Mouse (Mus musculus): ENCODE measurements at regions not wholly inside any gene's neighbourhood (a gene's known extent, or its start where the extent isn't known, plus 50 kb on each side); places are given as distances from the start of the nearest gene placed in this dataset.

GRCm38 (mm10) chr13:51957101-51957500, 110.6 kb downstream of the Gadd45g start:
- no peak for TF ChIP-seq GABPA (IDR thresholded peaks at IDR 0.05; ENCODE audit: low read depth, low read length)
- no peaks in the 10 kb centered on the region for H3K4me1 ChIP-seq (ENCODE audit: control insufficient read depth in 1 of 2, insufficient read depth in 2 of 2, low read length in 2 of 2)
- no peaks in the 10 kb centered on the region for H3K9me3 ChIP-seq (replicated peaks; ENCODE audit: insufficient read depth, low read length)
- no peaks in the 10 kb centered on the region for H3K79me2 ChIP-seq (ENCODE audit: control insufficient read depth, insufficient read depth, low read length, poor library complexity)
- no peaks in the 10 kb centered on the region for H3K27me3 ChIP-seq (ENCODE audit: control insufficient read depth in 1 of 2, insufficient read depth in 2 of 2, low read length in 2 of 2)
- H3K9ac ChIP-seq (ENCODE audit: control insufficient read depth, low read depth, low read length, poor library complexity, severe bottlenecking) = no peak overlapping the region
- no peaks in the 10 kb centered on the region for H3K36me3 ChIP-seq (ENCODE audit: control insufficient read depth in 1 of 2, insufficient read depth in 2 of 2, low read length in 2 of 2)
- no peak overlapping the region for H3K27ac ChIP-seq (ENCODE audit: control insufficient read depth, low read depth, low read length)
- H3K4me3 ChIP-seq (ENCODE audit: control insufficient read depth in 1 of 2, insufficient read depth in 1 of 2, low read depth in 2 of 2, low read length in 2 of 2) = no peak overlapping the region
- no peak for DNase-seq (ENCODE audit: low read depth, low spot score)

- H3K4me1 ChIP-seq (ENCODE audit: control insufficient read depth in 1 of 2, insufficient read depth in 2 of 2, low read length in 2 of 2) = no peaks in the 10 kb centered on the region
- TF ChIP-seq RCOR1 (IDR thresholded peaks at IDR 0.05; ENCODE audit: low read depth, low read length) = no peak
- TF ChIP-seq E2F4 (IDR thresholded peaks at IDR 0.05; ENCODE audit: borderline replicate concordance, low read depth, low read length) = no peak
- TF ChIP-seq ELF1 (IDR thresholded peaks at IDR 0.05; ENCODE audit: low read depth, low read length) = no peak
- H3K27ac ChIP-seq (ENCODE audit: control insufficient read depth, low read depth, low read length) = no peak overlapping the region
- H3K4me3 ChIP-seq (ENCODE audit: control insufficient read depth in 1 of 2, insufficient read depth in 1 of 2, low read depth in 2 of 2, low read length in 2 of 2) = no peak overlapping the region
- H3K9ac ChIP-seq (ENCODE audit: control insufficient read depth, low read depth, low read length, poor library complexity, severe bottlenecking) = no peak overlapping the region
- no peak for DNase-seq (ENCODE audit: low read depth, low spot score)
- H3K27me3 ChIP-seq (ENCODE audit: control insufficient read depth in 1 of 2, insufficient read depth in 2 of 2, low read length in 2 of 2) = no peaks in the 10 kb centered on the region
- no peaks in the 10 kb centered on the region for H3K36me3 ChIP-seq (ENCODE audit: control insufficient read depth in 1 of 2, insufficient read depth in 2 of 2, low read length in 2 of 2)
- no peaks in the 10 kb centered on the region for H3K79me2 ChIP-seq (ENCODE audit: control insufficient read depth, insufficient read depth, low read length, poor library complexity)
- H3K9me3 ChIP-seq (replicated peaks; ENCODE audit: insufficient read depth, low read length) = no peaks in the 10 kb centered on the region
These were observed 113.1 kb downstream of the Gadd45g start for GRCm38 (mm10) chr13:51959591-51959990.

- Histone ChIP-seq H3K9ac (ENCODE audit: control insufficient read depth, low read depth, low read length, poor library complexity, severe bottlenecking) (no peak overlapping the region), H3K4me3 (ENCODE audit: control insufficient read depth in 1 of 2, insufficient read depth in 1 of 2, low read depth in 2 of 2, low read length in 2 of 2) (no peak overlapping the region), H3K4me1 (ENCODE audit: control insufficient read depth in 1 of 2, insufficient read depth in 2 of 2, low read length in 2 of 2) (no peaks in the 10 kb centered on the region), H3K79me2 (ENCODE audit: control insufficient read depth, insufficient read depth, low read length, poor library complexity) (no peaks in the 10 kb centered on the region), H3K27ac (ENCODE audit: control insufficient read depth, low read depth, low read length) (no peak overlapping the region), H3K36me3 (ENCODE audit: control insufficient read depth in 1 of 2, insufficient read depth in 2 of 2, low read length in 2 of 2) (no peaks in the 10 kb centered on the region), H3K9me3 (replicated peaks; ENCODE audit: insufficient read depth, low read length) (no peaks in the 10 kb centered on the region), H3K27me3 (ENCODE audit: control insufficient read depth in 1 of 2, insufficient read depth in 2 of 2, low read length in 2 of 2) (no peaks in the 10 kb centered on the region)
- DNase-seq (ENCODE audit: low read depth, low spot score) = no peak
- TF ChIP-seq ETS1 (IDR thresholded peaks at IDR 0.05; ENCODE audit: low read depth, low read length) (no peak), EP300 (IDR thresholded peaks at IDR 0.05; ENCODE audit: low read depth in 1 of 2, low read length in 2 of 2) (no peak), TAL1 (IDR thresholded peaks at IDR 0.05; ENCODE audit: low read length) (no peak), TBP (IDR thresholded peaks at IDR 0.05; ENCODE audit: low read depth, low read length) (no peak), MYB (IDR thresholded peaks at IDR 0.05; ENCODE audit: low read depth, low read length) (no peak), ZC3H11A (IDR thresholded peaks at IDR 0.05; ENCODE audit: low read depth, low read length) (no peak), NRF1 (IDR thresholded peaks at IDR 0.05; ENCODE audit: insufficient read depth, low read depth, low read length, poor library complexity, severe bottlenecking) (no peak), MYC (IDR thresholded peaks at IDR 0.05; ENCODE audit: low read depth, low read length) (no peak), POLR2A (IDR thresholded peaks at IDR 0.05; ENCODE audit: control insufficient read depth in 1 of 2, insufficient read depth in 1 of 2, low read depth in 1 of 2, low read length in 2 of 2, poor library complexity in 1 of 2) (no peak), GATA1 (IDR thresholded peaks at IDR 0.05; ENCODE audit: low read depth, low read length) (no peak), MAX (IDR thresholded peaks at IDR 0.05; ENCODE audit: low read length) (no peak), MAZ (IDR thresholded peaks at IDR 0.05; ENCODE audit: low read depth, low read length) (no peak), TCF12 (IDR thresholded peaks at IDR 0.05; ENCODE audit: low read depth, low read length) (no peak)
These were observed 113.8 kb downstream of the Gadd45g start for GRCm38 (mm10) chr13:51960262-51960661.

Measured in MEL (cell line).